Mouse (Mus musculus) spleen, postnatal 36 days (tissue): Measurements from ENCODE around the gene Tmem184b.

ENCODE experiments used
- DNase-seq, 2 experiments: peaks; one replicate each; pipeline ENCODE4 v3.0.0; 2022; ENCODE audit warnings: low spot score in 2 of 2, mixed read lengths in 1 of 2

Gene Tmem184b

DNA sequence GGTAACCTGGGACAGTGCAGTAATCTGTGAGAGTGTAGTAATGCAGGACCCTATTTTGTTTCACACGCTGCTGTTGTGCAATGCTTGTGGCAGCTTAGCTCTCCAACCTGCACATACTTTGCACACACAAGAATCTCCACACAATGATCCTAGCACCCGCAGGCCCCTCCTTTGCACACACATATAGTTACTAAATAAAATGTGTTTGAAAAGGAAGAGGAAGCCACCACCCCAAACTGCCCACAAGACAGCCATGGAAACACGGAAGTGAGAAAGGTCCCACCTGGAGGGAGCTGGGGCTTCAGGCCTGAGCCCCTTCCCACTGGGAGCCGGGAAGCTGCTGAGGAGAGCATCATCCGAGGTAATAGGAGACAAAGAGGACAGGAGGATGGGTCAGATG, 64.4 kb downstream of the Tmem184b start:
- DNase-seq, result no peak

DNA sequence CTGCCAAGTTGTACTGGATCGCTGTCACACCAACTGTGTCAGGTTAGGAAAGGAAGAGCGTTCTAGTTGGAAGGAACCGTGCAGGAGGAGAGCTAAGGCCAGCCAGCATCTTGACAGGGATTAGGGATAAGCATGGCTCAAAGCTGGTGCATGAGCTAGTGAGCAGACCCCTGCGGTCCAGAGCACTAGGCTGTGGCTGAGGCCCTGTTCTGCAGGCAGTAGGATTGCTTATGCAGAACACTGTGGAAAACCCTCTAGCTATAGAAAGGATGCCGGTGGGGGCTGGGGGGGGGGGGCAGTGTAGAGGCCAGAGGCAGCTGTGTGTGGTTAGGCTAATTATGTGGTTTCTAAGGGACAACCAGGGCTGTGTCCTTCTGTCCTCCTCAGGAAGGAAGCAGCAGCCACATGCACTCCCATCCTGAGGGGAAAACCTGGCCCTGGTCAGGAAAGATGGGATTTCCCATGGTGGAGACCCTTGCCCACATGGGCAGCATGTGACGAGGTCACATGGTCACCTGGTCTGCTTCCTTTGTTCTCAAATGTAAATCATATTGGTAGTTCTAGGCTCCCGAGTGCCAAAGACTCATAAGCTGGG, 68.2 kb downstream of the Tmem184b start:
- DNase-seq, result no peak

DNA sequence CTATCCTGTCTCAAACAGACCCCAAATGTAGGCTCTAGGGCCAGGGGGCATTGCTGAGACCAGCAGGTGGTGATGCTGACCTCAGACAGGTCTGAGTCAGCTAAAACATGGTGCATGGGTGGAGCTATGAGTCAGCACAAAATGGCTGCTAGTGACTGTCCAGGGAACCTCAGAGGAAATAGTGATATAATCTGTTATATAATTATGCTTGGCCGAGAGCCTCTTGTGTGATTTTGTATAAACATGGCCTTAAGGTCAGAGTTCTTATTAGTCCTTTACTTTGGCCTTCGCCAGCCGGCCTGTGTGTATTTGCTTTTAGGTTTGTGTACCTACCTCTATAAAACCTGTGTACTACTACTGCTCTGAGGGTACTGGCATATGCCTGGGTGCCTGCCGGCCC, 70.0 kb downstream of the Tmem184b start:
- no peak for DNase-seq

DNA sequence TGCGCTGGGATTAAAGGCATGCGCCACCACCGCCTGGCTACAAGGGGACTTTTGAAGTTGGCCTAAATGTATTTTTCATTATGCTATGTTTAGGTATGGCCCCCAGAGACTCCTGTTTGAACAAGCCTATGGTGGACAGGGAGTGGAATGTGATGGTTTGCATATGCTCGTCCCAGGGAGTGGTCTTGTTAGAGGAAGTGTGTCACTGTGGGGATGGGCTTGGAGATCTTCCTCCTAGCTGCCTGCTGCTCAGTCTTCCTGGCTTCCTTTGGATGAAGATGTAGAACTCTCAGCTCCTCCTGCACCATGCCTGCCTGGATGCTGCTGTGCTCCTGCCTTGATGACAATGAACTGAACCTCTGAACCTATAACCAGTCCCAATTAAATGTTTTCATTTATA, 72.8 kb downstream of the Tmem184b start:
- no peak for DNase-seq

DNA sequence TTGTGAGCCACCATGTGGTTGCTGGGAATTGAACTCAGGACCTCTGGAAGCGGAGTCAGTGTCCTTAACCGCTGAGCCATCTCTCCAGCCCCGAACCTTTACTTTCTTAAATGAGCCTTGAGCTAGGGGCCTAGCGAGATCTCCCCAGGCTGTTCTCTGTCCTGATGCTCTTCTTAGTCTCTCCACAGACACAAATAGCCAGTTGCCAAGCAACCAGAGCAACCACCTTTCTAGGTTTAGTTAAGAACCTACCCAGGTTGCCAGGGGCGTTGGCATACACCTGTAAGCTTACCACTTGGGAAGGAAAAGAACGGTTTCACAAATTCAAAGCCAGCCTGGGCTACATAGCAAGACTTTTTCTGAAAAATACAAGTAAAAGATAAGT, 73.4 kb downstream of the Tmem184b start:
- DNase-seq, result no peak

DNA sequence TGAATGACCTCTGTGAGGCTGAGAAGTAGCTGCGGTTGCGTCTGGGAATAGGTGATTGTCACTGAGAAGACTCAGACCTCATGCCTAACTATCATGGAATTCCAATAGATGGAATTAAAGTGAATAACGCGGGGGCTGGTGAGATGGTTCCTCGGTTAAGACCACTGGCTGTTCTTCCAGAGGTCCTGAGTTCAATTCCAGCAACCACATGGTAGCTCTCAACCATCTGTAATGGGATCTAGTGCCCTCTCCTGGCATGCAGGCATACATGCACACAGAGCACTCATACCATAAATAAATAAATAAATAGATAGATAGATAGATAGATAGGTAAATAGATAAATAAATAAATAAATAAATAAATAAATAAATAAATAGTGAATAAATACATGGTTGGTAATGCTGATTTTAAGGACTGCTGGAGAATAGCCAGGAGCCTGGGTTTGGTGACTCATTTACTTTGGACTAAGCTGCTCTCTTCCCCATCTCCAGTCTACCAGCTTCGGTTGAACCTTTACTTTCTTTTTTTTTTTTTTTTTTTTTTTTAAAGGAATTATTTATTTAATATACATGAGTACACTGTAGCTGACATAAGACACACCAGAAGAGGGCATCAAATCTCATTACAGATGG, 73.9 kb downstream of the Tmem184b start:
- no peak for DNase-seq

DNA sequence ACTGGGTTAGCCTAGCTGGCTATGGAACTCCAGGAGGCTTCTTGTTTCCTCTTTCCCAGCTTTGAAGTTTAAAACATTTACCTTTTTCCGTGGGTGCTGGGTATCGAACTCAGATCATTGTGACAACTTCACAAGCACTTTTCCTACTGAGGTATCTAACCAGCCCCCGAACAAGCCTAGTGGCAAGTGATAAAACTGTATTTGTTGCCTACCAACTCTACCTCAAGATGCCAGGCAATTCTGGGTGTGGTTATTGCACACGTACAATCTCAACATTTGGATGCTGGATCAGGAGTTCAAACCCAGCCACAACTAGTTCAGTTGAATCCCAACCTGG, 74.5 kb downstream of the Tmem184b start:
- DNase-seq, result no peak

DNA sequence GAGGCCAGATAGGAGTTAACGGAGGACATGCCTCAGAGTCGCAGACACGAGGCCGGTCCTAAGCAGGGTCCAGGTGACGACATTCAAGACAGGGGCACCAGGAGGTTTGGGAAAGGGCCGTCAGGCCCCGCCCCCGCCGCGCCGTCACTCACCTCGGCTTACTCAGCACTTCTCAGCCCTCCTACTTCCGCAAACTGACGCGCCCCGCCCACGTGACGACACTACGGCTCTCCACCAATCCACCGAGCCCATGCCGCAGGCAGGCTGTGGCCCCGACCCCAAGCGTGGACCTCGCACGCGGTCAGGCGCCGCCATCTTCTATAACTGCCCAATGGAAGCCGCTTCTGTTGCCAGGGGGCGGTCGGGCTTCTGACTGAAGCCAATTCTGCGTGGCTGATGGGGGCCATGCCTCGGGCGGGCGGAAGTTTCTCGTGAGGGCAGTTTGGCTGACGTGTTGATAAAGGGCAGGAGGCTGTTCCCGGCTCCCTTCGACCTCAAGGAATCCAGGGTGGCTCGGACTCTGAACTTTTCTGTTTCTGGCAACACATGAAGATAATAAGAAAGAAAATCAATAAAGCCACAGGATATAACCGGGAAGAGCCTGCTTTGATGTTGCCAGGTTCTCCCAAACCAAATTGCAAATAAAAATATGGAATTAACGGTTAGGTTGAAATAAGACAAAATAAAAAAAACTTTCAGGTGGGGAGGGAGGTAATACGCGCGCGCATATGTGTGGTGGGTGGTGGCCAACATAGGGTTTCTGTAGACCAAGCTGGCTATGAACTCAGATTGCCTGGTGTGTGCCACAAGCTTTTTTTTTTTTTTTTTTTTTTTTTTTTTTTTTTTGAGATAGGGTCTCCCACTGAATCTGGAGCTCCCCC, 75.1 kb downstream of the Tmem184b start, which contains the start of gene Pla2g6:
TSS of gene Pla2g6 (minus strand) at position 333 of the 881 bp plus-strand sequence.
- peak; percentile 99 for DNase-seq

DNA sequence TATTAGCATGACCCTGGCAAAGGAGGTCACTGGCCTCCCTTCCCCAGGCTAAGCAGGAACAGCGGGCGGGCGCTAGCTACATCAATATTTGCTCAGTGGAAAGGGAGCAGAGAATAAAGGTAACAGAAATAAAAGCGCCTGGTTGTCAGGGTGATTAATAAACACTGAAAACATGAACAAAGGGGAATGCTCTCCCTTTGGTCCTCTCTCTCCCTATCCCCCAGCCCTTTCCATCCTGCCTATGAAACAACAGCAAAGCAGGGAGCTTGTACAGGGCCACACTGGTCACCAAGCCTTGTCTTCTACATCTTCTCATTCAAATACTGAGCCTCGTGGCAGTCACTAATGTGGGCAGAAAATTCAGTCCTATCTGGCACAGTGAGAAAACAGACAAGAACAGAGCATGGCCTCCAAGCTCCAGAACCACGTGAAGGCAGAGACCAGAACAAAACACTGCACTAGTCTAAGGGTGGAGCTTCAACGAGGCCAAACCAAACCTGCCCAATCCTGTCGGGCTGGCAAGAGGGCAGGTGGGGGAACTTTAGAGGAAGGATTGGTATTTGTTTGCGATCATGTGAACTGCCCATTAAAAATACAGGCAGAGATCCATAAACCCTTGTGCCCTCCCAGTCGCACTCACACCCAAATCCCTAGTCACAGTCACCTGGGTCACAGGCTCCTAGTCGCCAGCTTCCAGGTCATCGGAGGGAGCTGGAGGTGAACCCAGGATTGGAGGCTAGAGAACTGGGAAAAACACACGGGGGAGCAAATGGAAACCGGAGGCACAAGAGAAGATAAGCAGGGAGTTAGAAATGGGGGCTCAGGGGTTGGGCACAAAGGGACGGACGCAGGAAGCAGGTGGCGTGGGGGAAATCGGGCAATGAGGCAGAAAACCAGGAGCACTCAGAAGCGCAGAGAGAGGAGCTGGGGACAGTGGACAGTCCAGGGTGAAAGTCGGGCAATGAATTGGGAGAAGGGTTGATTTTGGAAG, 76.1 kb downstream of the Tmem184b start:
- DNase-seq, result peak in 1 of 2 experiments; percentile 36

DNA sequence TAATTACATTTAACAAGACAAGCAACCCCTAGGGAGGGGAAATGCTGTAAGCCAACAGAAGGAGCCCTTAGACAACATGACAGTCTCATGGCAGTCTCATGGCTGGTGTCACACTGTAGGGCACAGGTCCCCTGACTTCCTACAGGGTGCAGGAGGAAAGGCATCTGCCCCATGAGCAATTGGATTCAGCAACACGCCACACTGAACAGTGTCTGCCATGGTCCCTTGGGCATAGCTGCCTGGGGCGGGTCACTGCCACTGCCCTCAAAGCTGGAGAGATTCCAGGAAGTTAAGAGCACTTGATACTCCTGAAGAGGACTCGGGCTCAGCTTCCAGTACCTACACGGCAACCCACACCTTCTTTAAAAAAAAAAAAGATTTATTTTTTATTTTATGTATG, 77.1 kb downstream of the Tmem184b start:
- DNase-seq, result no peak

DNA sequence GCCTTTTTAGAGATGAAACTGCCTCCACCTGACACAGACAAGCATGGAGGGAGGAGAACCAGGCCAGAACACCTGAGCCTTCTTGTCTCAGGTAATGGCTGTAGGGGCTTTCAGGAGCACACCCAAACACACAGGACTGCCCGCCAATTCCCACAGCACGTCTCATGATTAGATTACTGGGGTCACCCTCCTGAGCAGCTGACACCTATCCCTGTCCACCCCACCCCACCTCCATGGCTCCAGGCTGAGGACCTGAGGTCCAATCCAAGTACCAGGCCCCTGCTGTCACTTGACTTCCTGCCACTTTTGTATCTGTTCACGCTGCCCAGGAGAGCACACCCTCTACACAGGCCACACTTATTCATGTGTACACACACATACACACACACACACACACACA, 77.6 kb downstream of the Tmem184b start:
- DNase-seq, result no peak

DNA sequence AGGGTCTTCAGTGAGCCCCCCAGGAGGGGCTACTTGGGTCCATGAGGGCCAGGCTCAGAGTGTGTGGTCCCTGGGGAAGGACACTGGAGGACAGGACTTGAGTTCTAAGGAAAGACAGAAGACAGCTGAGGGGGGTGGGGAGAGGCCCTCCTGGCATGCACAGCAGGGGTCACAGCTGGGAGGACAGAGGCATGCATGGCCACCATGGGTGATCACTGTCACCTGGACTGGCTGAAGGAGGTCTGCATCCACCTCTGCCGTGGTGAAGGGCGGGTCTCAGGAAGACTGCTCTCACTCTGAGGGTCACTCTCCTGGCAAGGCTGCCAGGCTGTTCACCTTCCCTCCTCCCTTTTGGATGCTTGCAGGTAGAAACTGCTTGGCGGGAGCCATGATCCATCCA, 79.0 kb downstream of the Tmem184b start:
- DNase-seq, result no peak

DNA sequence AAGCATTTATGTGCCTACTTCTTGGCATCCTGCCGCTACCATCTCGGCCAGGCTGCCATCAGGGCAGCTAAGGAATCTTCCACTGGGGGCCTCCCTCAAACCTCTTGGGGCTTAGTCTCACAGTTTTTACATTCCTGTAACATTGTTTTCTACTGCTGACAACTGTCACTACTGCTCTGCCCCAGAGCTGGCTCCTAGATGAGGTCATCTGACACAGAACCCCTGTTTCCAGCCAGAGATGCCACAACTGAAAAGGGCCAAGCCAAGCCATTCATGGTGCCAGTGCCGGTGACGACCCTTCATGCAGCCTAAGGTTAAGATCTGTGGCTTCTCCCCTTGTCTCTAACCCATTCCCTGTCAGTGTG, 79.6 kb downstream of the Tmem184b start:
- no peak for DNase-seq

DNA sequence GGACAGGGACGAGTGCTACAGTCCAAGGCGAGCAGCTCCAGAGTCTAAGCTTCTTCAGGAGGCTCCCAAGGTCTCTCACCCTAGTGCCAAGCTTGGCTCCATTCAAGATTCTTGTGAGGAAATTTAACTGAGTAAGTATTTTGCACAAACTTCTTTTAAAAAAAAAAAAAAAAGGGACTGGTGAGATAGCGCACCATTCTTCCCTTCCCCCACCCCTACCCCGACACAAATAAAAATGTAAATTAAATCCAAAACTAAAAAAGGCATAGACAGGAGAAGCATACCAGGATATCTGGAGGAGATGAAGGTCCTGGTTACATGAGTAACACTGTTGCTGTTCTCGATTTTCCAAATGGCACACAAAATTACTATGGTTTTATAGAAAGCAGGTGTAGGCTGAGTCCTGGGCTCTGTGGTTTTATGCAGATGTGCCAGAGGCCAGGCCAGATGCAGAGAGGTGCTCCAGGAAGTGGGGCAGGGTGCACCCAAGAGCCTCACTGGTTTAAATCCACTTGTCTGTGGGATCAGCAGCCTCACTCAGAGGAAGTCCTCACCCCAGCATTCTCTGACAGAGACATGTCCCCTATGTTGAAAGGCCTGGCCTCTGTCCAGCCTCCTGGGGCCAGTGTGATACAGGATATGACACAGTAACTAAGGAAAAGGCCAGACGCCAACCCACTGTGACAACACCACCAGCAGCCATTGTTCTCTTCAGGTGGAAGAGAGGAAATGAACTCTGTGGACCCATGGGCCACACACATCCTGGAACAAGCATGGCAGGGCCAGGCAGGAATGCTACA, 80.2 kb downstream of the Tmem184b start:
- peak; percentile 52 to 60 for DNase-seq

DNA sequence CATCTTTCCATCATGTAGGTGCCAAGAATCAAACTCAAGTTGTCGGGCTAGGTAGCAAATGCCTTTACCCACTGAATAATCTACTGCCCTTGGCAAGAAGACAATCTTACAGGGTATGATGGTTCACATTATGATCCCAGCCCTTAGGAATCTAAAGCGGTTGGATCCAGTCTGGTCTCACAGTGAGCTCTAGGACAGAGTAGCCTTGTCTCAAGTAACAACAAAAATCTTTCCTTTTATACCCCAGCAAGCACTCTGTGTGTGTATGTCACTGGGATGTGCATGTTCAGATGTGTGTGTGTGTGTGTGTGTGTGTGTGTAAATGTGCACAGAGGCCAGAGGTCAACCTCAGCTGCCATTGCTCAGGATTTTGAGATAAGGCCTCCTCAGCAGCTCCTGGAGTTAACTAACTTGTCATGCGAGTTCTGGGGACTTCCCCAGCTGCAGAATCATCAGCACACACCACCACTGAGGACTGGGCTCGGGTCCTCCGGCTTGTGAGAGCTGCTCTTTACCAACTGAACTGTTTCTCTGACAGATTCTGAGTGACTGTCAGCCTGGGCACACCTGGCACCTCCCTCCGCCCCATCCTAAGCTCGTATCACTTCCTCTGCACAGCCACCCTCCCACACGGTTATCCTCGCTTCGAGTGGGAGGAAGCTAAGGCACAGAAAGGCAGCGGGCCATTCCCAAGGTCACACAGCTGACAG, 80.9 kb downstream of the Tmem184b start:
- peak in 1 of 2 experiments; percentile 30 for DNase-seq

DNA sequence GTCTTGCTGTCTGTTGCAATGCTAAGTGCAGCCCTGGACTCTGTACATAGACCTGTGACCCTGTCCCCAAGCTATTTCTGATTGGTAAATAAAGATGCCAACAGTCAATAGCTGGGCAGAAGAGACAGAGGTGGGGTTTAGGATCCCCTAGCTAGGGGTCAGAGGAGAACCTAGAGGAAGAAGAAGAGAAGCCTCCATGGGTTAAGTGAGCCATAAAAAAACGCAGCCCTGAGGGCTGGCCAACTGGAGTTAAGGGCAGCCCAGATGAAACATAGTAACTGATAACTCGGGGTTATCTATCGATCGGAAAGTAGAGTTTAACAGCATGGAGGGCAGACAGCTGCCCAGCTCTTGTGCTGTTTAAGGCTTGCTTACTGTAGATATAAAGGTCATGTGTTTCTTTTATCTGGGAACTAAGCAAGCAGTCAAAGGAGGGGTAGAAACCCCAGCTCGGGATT, 81.6 kb downstream of the Tmem184b start:
- no peak for DNase-seq

DNA sequence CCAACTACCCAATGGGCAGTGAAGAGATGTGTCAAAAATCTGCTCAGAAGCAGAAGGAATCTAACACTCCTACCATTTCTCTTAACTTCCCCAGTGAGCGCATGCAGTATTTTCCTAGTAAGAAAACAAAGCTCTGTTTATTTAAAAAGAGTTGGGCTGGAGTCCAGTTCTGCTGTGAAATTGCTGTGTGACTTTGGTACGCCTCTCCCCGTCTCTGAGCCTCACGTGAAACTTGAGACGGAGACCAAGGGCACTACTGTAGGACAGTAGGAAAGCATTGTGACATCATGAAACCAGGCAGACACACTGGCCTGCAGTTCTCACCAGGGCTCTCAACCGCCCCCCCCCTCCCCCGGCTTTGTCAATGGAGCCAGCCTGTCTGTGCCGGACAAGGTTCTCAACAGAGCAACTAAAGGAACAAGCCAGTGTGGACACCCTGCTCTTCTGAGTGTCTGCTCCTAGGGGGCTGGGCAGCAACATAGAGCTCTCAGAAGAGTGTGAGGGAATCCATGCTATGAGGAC, 89.5 kb downstream of the Tmem184b start:
- DNase-seq, result no peak
